Mouse (Mus musculus): ENCODE measurements around the gene Ptpn22.

- TF ChIP-seq EP300 (IDR thresholded peaks at IDR 0.05; ENCODE audit: insufficient read depth, low read depth, low read length), result no peak
- no peak for TF ChIP-seq POLR2A (IDR thresholded peaks at IDR 0.05; ENCODE audit: insufficient read depth, low read depth, low read length)
- no peak for TF ChIP-seq CTCF (IDR thresholded peaks at IDR 0.05)
Measured at GRCm38 (mm10) chr3:103874329-103874728, 14.7 kb downstream of the Ptpn22 start.
